Mouse (Mus musculus) ES-Bruce4 (cell line): ENCODE measurements around the gene Gp9.

ENCODE experiments used
- EP300 ChIP-seq: IDR thresholded peaks from 2 replicates; pipeline ENCODE4 v1.6.1; 2011; ENCODE audit warnings: low read depth, low read length; ENCODE audit not compliant: insufficient read depth
- POLR2A ChIP-seq: IDR thresholded peaks from one replicate; pipeline ENCODE4 v1.8.1; 2011; ENCODE audit warnings: low read length; ENCODE audit not compliant: insufficient read depth

DNA sequence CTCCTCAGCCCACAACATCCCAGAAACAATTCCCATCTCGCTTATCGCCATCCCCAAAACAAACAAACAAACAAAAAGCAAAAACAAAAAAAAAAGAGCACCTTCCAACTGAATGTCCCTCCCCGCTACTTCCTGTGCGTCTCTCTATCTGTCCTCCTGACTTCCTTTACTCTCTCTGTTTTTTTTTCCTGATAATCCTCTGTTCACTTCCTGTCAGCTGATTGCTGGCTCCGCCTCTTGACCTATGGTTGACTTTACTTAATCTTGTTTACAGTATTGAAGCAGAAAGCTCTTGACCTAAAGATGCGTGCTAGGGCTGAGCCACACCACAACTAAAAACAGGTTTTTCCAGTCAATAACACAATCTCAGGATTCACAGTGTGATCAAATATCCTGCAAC, 29.3 kb upstream of the Gp9 start:
- TF ChIP-seq EP300 (no peak), POLR2A (no peak)
